Mouse (Mus musculus): Measurements from ENCODE around the gene Xylt2.

DNA sequence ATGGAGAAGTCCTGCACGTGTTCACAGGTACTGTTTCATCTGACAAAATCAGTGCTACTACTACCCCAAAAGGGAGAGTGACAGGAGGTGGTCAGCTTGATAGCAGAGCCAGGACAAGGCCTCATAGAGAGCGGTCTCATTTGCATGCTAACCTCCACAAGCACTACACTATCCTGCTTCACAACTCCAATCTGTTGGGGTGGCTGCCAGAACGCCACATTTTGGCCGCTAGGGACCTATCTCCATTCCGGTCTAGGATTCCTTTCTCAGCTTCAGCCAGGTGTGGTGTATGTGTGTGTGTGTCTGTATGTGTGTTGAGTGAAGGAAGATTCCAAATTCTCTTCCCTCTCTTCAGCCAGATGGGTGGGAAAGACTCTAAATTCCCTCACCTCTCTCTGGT lies 1.9 kb downstream of the Xylt2 start:
- TF ChIP-seq GATA1 (IDR thresholded peaks at IDR 0.05; ENCODE audit: low read length), result no peak
- TF ChIP-seq TAL1 (IDR thresholded peaks at IDR 0.05; ENCODE audit: low read length), result no peak

Measured in erythroblast, embryonic 14.5 days (primary cell).